Mouse (Mus musculus) spleen, postnatal 36 days (tissue): ENCODE data around the gene Edf1.

ENCODE experiments used
- DNase-seq, 2 experiments: peaks; one replicate each; pipeline ENCODE4 v3.0.0; 2022; ENCODE audit warnings: low spot score in 2 of 2, mixed read lengths in 1 of 2

Gene Edf1

DNA sequence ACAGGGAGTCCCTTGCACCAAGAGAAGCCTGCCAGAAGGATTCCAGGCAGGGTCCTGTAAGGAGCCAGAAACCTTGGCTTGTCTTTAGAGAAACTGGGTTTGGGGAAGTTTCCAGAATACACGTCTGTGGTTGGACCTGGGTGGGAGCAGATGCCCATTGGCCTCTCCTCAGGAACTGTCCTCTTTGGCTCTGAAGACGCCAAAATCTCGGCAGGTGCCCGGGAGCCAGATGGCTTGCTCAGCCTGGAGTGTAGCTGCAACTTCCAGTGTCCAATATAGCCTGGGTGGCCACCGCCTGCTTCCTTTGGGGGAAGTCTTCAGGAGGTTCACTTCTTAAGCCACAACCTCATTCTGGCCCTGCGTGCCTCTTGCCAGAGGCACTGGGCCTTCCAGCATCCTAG lies 24.3 kb downstream of the Edf1 start:
- no peak for DNase-seq

DNA sequence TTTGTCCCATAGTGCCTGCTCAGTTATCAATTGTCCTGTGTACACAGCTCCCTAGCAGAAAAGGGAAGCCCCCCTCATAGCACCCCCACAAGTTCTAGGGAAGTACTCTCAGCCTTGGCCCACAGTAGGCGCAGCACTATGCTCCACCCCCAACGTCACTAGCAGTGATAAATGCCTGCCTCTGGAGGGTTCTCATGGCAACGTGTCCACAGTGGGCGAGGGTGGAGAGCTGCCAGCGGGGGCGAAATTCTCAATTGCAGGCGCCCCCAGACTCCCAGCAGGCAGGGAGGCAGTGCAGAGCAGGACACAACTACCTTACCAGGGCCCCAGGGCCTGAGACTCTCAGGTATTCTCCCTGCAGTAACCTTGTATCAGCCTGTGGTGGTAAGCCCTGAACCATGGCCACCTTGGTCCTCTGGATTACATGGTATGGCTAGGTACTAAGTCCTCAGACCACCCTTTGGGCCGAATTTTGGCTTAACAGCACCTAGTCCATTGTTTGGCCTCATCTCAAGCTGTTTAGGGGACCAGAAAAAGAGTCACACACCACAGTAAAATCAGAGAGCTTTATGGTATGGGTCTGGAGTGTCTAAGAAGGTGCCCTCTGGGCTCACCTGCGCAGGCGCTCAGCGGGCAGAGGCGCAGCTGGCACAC lies 24.9 kb downstream of the Edf1 start:
- DNase-seq = peak in 1 of 2 experiments; percentile 28

DNA sequence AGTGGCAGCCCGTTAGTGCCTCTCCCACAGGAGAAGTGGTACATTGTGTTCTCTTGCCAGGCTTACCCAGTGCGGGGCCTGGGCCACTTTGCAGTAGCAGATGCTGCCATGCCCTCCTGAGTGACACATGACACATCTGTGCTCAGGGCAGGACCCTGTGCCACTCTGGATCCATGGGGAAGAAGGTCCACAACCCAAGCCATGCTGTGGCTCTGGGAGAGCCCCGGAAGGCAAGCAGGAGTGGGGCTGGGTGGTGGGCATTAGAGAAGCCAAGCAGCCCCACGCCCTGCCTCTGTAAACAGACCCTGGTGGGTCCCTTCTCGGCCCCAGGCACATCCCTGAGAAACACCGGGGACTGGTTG lies 25.5 kb downstream of the Edf1 start:
- no peak for DNase-seq

DNA sequence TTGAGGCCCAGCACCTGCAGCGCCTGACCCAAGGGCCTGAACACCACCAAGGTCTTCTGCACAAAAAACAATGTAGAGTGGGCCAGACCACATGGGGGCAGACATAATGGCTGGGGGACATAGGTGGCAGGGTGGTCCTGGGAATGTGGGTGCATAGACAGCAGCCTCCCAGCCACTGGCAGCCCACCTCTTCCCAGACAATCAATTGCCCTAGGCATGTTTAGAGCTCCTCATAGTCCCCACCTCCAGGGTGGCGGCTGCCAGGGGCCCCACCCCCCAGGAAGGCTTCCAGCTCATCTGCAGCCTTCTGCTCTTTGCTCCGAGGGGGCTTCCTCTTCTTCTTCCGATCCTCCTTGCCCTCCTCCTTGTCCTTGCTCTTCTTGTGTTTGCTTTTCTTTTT lies 25.9 kb downstream of the Edf1 start:
- DNase-seq = no peak

DNA sequence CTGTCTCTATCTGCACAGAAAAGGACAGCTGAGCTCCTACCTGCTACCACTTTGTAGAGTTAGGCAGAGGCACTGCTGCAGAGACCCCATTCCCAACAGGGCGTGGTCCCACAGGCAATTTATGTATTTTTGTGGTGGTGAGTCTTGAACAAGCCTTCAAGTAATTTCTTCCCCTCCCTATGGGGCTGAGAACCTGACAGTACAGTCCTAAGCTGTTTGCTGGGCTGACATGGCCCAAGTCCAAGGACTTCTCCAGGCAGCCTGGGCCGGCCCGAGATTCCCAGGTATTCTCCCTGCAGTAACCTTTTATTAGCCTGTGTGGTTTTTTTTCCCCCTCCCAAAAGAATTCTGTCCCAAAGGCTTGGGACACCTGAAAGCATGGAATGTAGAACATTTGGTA lies 26.5 kb downstream of the Edf1 start:
- no peak for DNase-seq

DNA sequence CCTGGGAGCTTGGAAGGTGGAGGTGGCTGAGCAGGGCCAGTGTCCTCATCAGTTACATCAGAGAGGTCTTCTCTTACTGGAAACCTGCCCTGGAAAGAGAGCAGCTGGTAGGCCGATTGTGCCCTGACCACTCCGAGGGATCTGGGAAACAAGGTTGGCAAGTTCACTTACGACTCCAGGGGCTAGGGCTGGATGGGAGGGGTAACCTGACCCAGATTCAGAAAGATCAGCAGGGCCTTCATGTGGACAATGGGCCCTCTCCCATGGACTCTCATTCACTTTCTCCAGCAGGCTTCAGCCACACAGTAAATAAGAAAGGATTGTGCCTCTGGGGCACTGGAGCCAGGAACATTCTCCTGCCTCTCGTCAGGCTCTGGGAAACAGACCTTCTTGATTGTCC lies 27.2 kb downstream of the Edf1 start:
- DNase-seq = no peak

DNA sequence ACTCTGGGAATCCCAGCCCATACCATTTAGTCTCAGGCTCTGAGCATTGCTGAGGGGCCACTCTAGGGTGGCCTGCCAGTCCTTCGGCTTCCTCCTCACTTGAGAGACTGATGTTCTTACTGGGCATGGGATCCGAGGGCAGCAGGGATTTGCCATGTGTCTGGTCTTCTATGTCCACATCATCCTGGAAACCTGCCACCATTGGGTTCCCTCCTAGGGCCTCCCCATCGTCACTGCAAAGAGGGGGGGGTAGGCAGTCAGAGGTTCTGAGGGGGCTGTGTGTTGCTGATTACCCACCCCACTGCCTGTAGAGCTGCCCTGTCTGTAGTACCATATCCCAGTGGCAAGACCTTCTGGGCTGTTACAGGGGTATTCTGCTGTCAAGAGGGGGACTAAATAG lies 28.0 kb downstream of the Edf1 start:
- no peak for DNase-seq

DNA sequence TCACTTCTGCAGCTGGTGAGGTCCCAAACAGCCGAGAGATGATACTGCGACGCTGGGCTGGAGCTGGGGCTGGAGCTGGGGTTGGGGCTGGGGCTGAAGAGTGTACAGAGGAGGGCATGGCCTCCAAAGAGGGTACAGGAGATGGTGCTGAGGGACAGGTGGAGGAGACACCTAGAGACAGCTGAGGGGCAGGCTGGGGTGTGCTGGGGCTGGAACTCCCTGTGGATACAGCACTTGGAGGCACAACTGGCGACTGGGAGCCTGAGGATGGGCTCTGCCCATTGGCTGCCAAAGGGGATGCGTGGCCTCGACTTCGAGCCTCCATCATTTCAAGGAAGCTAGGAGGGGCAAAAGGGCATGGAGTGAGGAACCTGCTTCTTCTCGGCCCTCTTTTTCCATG lies 29.6 kb downstream of the Edf1 start:
- no peak for DNase-seq

DNA sequence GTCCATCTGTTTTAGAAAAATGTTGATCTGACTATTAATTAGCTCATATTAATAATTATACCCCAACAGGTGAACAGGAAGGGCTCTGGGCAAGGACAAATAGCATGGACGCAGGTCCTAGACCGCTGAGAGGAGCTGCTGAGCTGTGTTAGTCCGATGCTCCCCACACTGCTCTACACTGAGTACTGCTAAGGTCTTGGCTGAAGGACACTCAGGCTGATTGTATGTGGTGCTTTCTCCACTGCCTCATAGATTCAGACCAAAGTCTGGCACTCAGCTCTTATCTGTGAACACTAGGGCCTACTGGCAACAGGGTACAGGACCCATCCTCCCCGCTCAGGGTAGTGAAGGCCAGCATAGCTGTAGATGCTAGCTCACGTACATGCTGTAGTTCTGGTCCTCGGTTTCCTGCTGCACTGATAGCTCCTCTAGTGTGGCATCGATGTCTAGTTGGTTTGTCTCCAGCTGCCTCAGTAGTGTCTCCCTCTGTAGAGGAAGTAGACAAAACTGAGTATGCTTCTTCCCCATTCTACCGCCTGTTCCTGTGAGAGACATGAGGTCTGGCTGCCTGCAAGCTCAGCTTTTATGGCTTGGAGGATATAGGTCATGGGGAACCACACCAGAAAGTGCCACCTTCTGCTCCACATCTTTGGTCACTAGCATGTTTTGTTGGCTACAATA lies 30.7 kb downstream of the Edf1 start:
- no peak for DNase-seq

DNA sequence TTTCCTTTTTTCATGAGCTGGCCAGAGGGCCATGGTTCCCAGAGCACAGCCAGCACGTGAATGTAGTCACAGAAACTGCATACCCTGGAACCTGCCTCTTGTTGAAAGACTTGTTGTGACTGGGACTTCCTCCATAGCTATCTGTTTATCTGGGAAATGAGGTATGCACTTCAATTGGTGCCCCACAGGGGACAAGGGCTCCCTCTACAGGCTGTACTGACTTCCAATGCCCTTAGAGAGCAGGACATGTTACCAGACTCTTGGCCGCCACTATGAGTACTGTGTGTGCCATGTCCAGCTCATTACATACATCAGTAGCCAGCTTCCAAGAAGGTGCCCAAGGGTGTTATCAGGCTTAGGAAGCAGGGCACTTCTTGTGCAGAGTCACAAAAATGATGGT lies 34.2 kb downstream of the Edf1 start:
- no peak for DNase-seq

DNA sequence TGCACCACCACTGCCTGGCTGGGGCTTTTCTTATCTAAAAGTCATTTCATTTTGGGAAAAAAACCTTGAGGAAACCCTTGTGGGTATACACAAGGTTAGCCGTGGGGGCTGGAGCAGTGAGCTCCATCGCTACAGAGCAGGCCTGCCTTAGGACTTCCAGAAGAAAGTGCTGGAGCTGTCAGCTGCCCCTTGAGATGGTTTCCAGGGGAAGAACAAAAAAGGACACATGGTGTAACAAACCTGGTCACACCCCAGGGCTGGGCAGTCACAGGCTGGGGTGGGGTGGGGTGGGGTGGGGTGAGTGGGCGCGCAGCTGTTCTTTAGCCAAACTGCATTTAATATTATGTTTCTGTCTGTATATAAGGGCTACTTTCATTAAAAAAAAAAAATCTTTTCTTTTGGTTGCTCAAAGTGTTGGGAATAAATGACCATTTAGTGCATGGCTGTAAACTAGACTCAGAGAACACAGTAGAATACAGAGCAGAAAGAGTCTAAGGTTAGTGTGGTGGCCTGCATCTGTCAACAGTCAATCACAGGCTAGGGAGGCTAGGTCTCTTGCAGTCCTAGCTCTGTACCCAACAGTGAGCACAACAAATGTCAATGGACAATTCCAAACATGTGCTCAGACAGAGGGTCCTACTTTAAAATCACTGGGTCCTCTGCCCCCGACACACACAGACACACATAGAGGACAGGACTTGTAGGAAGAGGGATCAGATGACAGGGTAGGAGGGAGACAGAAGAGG lies 39.3 kb downstream of the Edf1 start:
- no peak for DNase-seq

DNA sequence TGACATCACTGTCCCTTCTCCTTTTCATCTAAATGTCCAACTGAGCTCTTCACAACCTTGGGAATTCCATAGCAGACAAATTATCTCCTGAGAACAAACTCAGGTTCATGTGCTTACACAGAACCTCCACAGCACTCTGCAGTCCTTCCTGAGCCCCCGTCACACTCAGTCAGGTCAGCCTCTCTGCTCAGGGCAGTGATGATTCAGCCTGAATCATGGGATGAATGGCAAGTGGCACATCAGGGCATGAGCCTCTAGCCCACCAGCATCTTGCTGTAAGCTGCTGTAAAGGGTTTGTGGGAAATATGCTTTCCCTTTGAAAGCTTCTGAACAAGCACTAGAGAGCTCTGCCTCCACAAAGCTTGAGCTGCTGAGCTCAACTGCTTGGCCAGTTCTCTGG lies 41.1 kb downstream of the Edf1 start:
- no peak for DNase-seq

DNA sequence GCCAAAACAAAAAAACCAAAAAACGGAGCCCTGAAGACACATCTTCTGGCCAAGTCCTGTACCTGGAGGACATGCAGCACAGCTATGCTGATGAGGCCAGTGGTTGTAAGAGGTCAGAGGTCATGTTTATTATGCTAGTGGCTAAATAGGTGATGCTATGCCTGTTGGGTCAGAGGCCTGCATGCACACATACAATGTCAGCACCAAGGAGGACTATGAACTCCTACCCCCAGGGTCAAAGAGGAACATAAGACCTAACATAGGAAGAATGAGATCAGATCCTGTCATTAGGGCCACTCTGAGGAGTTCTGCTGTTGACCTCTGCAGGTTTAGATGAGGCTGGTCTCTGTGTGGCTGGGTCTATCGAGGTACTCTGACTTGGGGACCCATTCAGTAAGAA lies 42.4 kb downstream of the Edf1 start:
- no peak for DNase-seq

DNA sequence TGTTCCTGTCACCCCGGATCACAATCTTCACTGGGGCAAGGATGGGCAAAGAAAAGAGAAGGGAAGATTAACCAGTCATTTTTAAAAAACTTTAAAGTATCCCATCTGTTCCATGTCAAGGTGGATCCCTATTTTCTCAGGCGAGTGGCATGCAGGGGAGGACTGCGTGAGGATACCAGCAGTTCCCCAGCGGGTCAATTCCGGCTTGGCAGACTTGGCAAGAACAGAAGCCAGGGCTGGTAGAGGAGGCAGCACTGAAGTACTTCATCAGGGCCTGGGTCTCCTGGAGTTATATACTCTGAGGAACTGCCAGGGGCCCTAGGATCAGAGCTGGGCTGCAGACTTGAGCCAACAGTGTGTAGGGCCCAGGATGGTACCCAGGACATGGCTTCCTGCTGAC lies 44.9 kb downstream of the Edf1 start:
- DNase-seq = no peak

DNA sequence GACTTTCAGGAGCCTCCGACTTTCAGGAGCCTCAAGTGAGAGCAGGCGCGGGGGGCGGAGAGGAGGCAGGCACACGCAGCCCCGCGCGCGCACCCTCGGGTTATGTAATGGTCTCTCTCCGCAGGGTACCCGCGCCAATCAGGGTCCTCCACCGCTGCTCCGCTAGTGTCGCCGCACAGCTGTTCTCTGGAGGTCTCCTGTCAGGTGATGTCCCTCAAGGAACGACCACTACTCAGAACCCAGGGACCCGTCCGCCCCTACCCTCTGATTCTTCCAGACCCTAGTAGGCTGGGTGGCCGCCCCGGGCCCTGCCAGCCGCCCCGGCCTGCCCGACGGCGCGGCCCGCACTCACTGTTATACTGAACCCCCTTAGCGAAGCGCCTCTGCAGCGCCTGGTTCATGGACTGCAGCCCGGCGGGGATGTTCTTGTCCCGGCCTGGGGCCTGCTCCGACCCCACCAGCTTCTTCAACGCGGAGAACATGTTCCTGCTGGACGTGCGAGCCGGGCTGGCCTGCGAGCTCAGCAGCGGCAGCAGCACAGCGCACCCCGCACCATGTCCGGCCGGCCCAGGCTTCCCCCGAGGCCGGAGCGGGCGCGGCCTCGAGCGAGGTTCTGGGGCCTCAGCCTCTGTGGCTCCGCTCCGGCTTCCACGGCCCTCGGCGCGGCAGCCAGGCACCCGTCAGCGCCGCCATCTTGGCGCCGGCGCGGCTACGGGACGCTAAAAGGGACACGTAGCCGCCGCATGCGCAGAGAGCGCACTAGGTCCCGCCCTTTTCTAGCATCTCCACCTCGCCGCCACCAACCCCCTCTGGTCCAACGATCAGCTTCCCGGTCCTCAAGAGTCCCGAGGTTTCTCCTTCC lies 50.3 kb downstream of the Edf1 start, which contains the start of gene Rabl6:
TSS of gene Rabl6 (minus strand) at position 761 of the 862 bp plus-strand sequence.
- DNase-seq = peak; percentile 82 to 85

DNA sequence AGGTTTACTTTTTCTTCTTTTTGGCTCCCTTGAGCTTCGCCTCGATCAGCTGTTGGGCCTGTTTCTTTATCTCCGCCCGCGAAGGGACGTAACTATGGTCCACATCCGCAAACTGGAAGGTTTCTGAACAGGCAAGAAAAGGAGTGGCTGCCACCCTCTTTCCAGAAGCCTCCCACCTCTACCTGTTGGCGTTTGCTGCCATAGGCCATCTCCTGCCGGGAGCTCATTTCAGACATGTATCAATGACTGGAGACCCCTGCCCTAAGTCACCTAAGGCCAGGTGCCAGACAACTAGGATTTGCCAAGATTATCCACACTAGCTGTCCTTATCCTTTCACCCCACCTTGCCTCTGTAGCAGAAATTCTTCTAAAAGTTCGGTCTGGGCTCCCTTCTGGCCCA lies 51.0 kb downstream of the Edf1 start:
- peak in 1 of 2 experiments; percentile 5 for DNase-seq
